Mouse (Mus musculus): ENCODE measurements around the gene A930009A15Rik. TPM values are rescaled to one million over a fixed set of nuclear protein-coding genes. Genes with fewer than 3 reads are reported as not detected.

The A930009A15Rik gene
- polyA plus RNA-seq (2014; fragmentation: Nextera tagmentation; extraction: Ambion mirVana): not detected in 2 replicates

- Histone ChIP-seq H3K36me3 (ENCODE audit: control insufficient read depth, insufficient read depth, low read length) (no peaks in the 10 kb centered on the region), H3K27ac (replicated peaks in 1 of 2; ENCODE audit: control insufficient read depth in 1 of 2, insufficient read depth in 1 of 2, low read depth in 2 of 2, low read length in 2 of 2) (no peak within 1 kb of the TSS), H3K4me2 (ENCODE audit: low read length) (no peak within 1 kb of the TSS), H3K9me3 (ENCODE audit: control insufficient read depth, low read length) (no peaks in the 10 kb centered on the region), H3K4me1 (ENCODE audit: control insufficient read depth in 2 of 2, insufficient read depth in 2 of 2, low read length in 2 of 2) (no peaks in the 10 kb centered on the region), H3K9ac (ENCODE audit: low read length) (no peak within 1 kb of the TSS), H3K4me3 (ENCODE audit: control insufficient read depth in 1 of 2, insufficient read depth in 1 of 2, low read depth in 1 of 2, low read length in 2 of 2) (no peak within 1 kb of the TSS), H3K27me3 (ENCODE audit: control insufficient read depth, insufficient read depth, low read length) (no peaks in the 10 kb centered on the region)
- WGBS: 80% methylated on average over 15 of the region's 15 CpGs
- no peak for ATAC-seq (ENCODE audit: insufficient number of reproducible peaks, insufficient read depth, low FRiP score, low read depth)
Observed at GRCm38 (mm10) chr10:115569712-115570491, at the start of gene A930009A15Rik. Gene A930009A15Rik (plus strand): TSS chr10:115569986.

- no peak for ATAC-seq (ENCODE audit: insufficient number of reproducible peaks, insufficient read depth, low FRiP score, low read depth)
- Histone ChIP-seq H3K27ac (replicated peaks in 1 of 2; ENCODE audit: control insufficient read depth in 1 of 2, insufficient read depth in 1 of 2, low read depth in 2 of 2, low read length in 2 of 2) (no peak overlapping the region), H3K27me3 (ENCODE audit: control insufficient read depth, insufficient read depth, low read length) (no peaks in the 10 kb centered on the region), H3K4me3 (ENCODE audit: control insufficient read depth in 1 of 2, insufficient read depth in 1 of 2, low read depth in 1 of 2, low read length in 2 of 2) (no peak overlapping the region), H3K36me3 (ENCODE audit: control insufficient read depth, insufficient read depth, low read length) (no peaks in the 10 kb centered on the region), H3K4me2 (ENCODE audit: low read length) (no peak overlapping the region), H3K9me3 (ENCODE audit: control insufficient read depth, low read length) (no peaks in the 10 kb centered on the region), H3K4me1 (ENCODE audit: control insufficient read depth in 2 of 2, insufficient read depth in 2 of 2, low read length in 2 of 2) (peaks cover 3% of the 10 kb centered on the region in 2 experiments; a peak in 2 of 4 replicates), H3K9ac (ENCODE audit: low read length) (no peak overlapping the region)
- WGBS: 58% methylated on average over 17 of the region's 17 CpGs
Observed at GRCm38 (mm10) chr10:115520200-115521080, 49.3 kb upstream of the A930009A15Rik start.

- H3K9me3 ChIP-seq (ENCODE audit: control insufficient read depth, low read length): no peaks in the 10 kb centered on the region
- H3K4me3 ChIP-seq (ENCODE audit: control insufficient read depth in 1 of 2, insufficient read depth in 1 of 2, low read depth in 1 of 2, low read length in 2 of 2): no peak overlapping the region
- no peaks in the 10 kb centered on the region for H3K36me3 ChIP-seq (ENCODE audit: control insufficient read depth, insufficient read depth, low read length)
- H3K4me2 ChIP-seq (ENCODE audit: low read length): no peak overlapping the region
- no peaks in the 10 kb centered on the region for H3K27me3 ChIP-seq (ENCODE audit: control insufficient read depth, insufficient read depth, low read length)
- peaks cover 3% of the 10 kb centered on the region in 2 experiments; a peak in 2 of 4 replicates for H3K4me1 ChIP-seq (ENCODE audit: control insufficient read depth in 2 of 2, insufficient read depth in 2 of 2, low read length in 2 of 2)
- WGBS: 71% methylated on average over 4 of the region's 4 CpGs
- H3K27ac ChIP-seq (replicated peaks in 1 of 2; ENCODE audit: control insufficient read depth in 1 of 2, insufficient read depth in 1 of 2, low read depth in 2 of 2, low read length in 2 of 2): no peak overlapping the region
- H3K9ac ChIP-seq (ENCODE audit: low read length): no peak overlapping the region
- ATAC-seq (ENCODE audit: insufficient number of reproducible peaks, insufficient read depth, low FRiP score, low read depth): no peak
Observed at GRCm38 (mm10) chr10:115521081-115521451, 48.7 kb upstream of the A930009A15Rik start.

- Histone ChIP-seq H3K27me3 (ENCODE audit: control insufficient read depth, insufficient read depth, low read length) (no peaks in the 10 kb centered on the region), H3K4me1 (ENCODE audit: control insufficient read depth in 2 of 2, insufficient read depth in 2 of 2, low read length in 2 of 2) (peaks cover 4 to 11% of the 10 kb centered on the region in 2 experiments; a peak in 3 of 4 replicates), H3K4me3 (ENCODE audit: control insufficient read depth in 1 of 2, insufficient read depth in 1 of 2, low read depth in 1 of 2, low read length in 2 of 2) (no peak overlapping the region), H3K4me2 (ENCODE audit: low read length) (no peak overlapping the region), H3K27ac (replicated peaks in 1 of 2; ENCODE audit: control insufficient read depth in 1 of 2, insufficient read depth in 1 of 2, low read depth in 2 of 2, low read length in 2 of 2) (no peak overlapping the region), H3K9ac (ENCODE audit: low read length) (no peak overlapping the region), H3K36me3 (ENCODE audit: control insufficient read depth, insufficient read depth, low read length) (no peaks in the 10 kb centered on the region), H3K9me3 (ENCODE audit: control insufficient read depth, low read length) (no peaks in the 10 kb centered on the region)
- ATAC-seq (ENCODE audit: insufficient number of reproducible peaks, insufficient read depth, low FRiP score, low read depth): no peak
- 45% methylated on average over 4 of the region's 4 CpGs for WGBS
Observed at GRCm38 (mm10) chr10:115528892-115529291, 40.9 kb upstream of the A930009A15Rik start.

DNA sequence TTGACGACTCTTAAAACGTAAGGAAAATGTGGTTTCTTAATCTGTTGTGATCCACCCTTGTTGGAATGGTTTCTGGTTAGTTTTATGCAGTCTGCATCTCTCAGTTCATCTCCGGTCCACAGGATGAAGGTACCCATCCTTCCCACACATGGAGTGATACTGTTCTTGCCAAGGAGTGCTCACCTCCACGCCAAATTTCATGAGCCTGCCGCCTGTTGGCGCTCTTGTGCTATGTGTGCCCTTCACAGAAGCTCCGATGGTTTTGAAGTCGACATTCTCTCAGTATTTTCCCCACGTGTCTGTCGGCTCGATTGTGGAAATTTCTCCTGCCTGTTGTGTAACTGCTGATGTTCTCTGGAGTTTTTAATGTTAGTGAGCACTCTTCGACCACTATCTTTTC is 40.0 kb upstream of the A930009A15Rik start:
- H3K4me3 ChIP-seq (ENCODE audit: control insufficient read depth in 1 of 2, insufficient read depth in 1 of 2, low read depth in 1 of 2, low read length in 2 of 2): no peak overlapping the region
- no peak for ATAC-seq (ENCODE audit: insufficient number of reproducible peaks, insufficient read depth, low FRiP score, low read depth)
- H3K27me3 ChIP-seq (ENCODE audit: control insufficient read depth, insufficient read depth, low read length): no peaks in the 10 kb centered on the region
- 0 out of 2 replicates have a peak, but pooled peaks cover 5% of the 10 kb centered on the region for H3K9me3 ChIP-seq (ENCODE audit: control insufficient read depth, low read length)
- no peaks in the 10 kb centered on the region for H3K36me3 ChIP-seq (ENCODE audit: control insufficient read depth, insufficient read depth, low read length)
- H3K4me1 ChIP-seq (ENCODE audit: control insufficient read depth in 2 of 2, insufficient read depth in 2 of 2, low read length in 2 of 2): peaks cover 4 to 11% of the 10 kb centered on the region in 2 experiments; a peak in 3 of 4 replicates
- no peak overlapping the region for H3K9ac ChIP-seq (ENCODE audit: low read length)
- 83% methylated on average over 12 of the region's 12 CpGs for WGBS
- H3K27ac ChIP-seq (replicated peaks in 1 of 2; ENCODE audit: control insufficient read depth in 1 of 2, insufficient read depth in 1 of 2, low read depth in 2 of 2, low read length in 2 of 2): no peak overlapping the region
- no peak overlapping the region for H3K4me2 ChIP-seq (ENCODE audit: low read length)

DNA sequence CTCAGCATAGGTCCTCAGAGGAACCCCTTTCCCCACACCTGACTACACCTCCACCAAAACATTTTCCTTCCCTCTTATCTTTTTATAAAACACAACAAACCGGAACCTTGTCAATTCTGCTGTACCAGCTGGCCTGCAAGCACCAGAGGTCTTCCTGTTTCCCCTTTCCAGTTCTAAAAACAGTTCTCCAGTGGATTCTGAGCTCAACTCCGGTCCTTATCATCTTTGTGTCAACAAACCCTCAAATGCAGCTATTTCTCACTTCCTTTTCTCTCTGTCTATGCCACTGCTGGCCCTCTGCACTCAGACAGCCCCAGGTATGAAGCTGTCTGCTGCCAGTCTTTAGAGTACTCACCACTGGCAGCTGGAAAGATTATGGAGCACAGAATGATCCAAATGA is 39.0 kb upstream of the A930009A15Rik start:
- H3K4me2 ChIP-seq (ENCODE audit: low read length): peak overlapping the region; percentile 11
- peaks cover 4 to 11% of the 10 kb centered on the region in 2 experiments; a peak in 3 of 4 replicates for H3K4me1 ChIP-seq (ENCODE audit: control insufficient read depth in 2 of 2, insufficient read depth in 2 of 2, low read length in 2 of 2)
- H3K9me3 ChIP-seq (ENCODE audit: control insufficient read depth, low read length): 0 out of 2 replicates have a peak, but pooled peaks cover 5% of the 10 kb centered on the region
- H3K9ac ChIP-seq (ENCODE audit: low read length): no peak overlapping the region
- H3K27ac ChIP-seq (replicated peaks in 1 of 2; ENCODE audit: control insufficient read depth in 1 of 2, insufficient read depth in 1 of 2, low read depth in 2 of 2, low read length in 2 of 2): no peak overlapping the region
- no peaks in the 10 kb centered on the region for H3K27me3 ChIP-seq (ENCODE audit: control insufficient read depth, insufficient read depth, low read length)
- no peak overlapping the region for H3K4me3 ChIP-seq (ENCODE audit: control insufficient read depth in 1 of 2, insufficient read depth in 1 of 2, low read depth in 1 of 2, low read length in 2 of 2)
- ATAC-seq (ENCODE audit: insufficient number of reproducible peaks, insufficient read depth, low FRiP score, low read depth): no peak
- 4% methylated on average over 2 of the region's 2 CpGs for WGBS
- H3K36me3 ChIP-seq (ENCODE audit: control insufficient read depth, insufficient read depth, low read length): no peaks in the 10 kb centered on the region

GRCm38 (mm10) chr10:115542917-115543316 is 26.9 kb upstream of the A930009A15Rik start:
- H3K27ac ChIP-seq (replicated peaks in 1 of 2; ENCODE audit: control insufficient read depth in 1 of 2, insufficient read depth in 1 of 2, low read depth in 2 of 2, low read length in 2 of 2): no peak overlapping the region
- no peaks in the 10 kb centered on the region for H3K4me1 ChIP-seq (ENCODE audit: control insufficient read depth in 2 of 2, insufficient read depth in 2 of 2, low read length in 2 of 2)
- H3K4me2 ChIP-seq (ENCODE audit: low read length): no peak overlapping the region
- H3K27me3 ChIP-seq (ENCODE audit: control insufficient read depth, insufficient read depth, low read length): no peaks in the 10 kb centered on the region
- 84% methylated on average over 6 of the region's 6 CpGs for whole genome bisulfite sequencing
- no peaks in the 10 kb centered on the region for H3K36me3 ChIP-seq (ENCODE audit: control insufficient read depth, insufficient read depth, low read length)
- ATAC-seq (ENCODE audit: insufficient number of reproducible peaks, insufficient read depth, low FRiP score, low read depth): no peak
- no peak overlapping the region for H3K4me3 ChIP-seq (ENCODE audit: control insufficient read depth in 1 of 2, insufficient read depth in 1 of 2, low read depth in 1 of 2, low read length in 2 of 2)
- no peak overlapping the region for H3K9ac ChIP-seq (ENCODE audit: low read length)
- no peaks in the 10 kb centered on the region for H3K9me3 ChIP-seq (ENCODE audit: control insufficient read depth, low read length)

Measured in heart, embryonic 14.5 days (tissue).